Mouse (Mus musculus) neutrophil, adult 83 days (primary cell): ENCODE measurements around the gene Gpr142. TPM values are rescaled to one million over a fixed set of nuclear protein-coding genes. Genes with fewer than 3 reads are reported as not detected.

Experiments
- total RNA-seq, 2 experiments: library from RNA; stranded (reverse); gene quantifications; one replicate each; pipeline ENCODE4 v1.2.4; 2023

Gpr142 gene
- not detected for total RNA-seq

GRCm38 (mm10) chr11:114798624-114799023 is at the start of gene Gpr142:
Gene Gpr142, plus strand, starts transcription at chr11:114798924.

GRCm38 (mm10) chr11:114764820-114765818 is 33.6 kb upstream of the Gpr142 start, which contains the start of gene Kif19a:
Gene Kif19a, plus strand, starts transcription at chr11:114765388.

GRCm38 (mm10) chr11:114795848-114796322 is 2.8 kb upstream of the Gpr142 start, which contains the start of gene Btbd17:
Gene Btbd17, minus strand, starts transcription at chr11:114795945.

GRCm38 (mm10) chr11:114850452-114851268 is 51.9 kb downstream of the Gpr142 start, which contains the start of gene Gprc5c:
Gene Gprc5c, plus strand, starts transcription at chr11:114851152.

Other genes with a start within 250 kb of the Gpr142 start
- gene Rpl38, start 130.4 kb upstream of the Gpr142 start, total RNA-seq = 100 to 1,000 TPM; 669 to 713 TPM
- gene Ttyh2, start 123.5 kb upstream of the Gpr142 start, total RNA-seq = 1 to 10 TPM in 1 of 2 experiments, under 1 TPM in 1; 0.81 to 1.1 TPM
- gene Dnaic2, start 71.5 kb upstream of the Gpr142 start, total RNA-seq = not detected
- under 1 TPM; 0.62 to 0.75 TPM for gene Kif19a, start 33.5 kb upstream of the Gpr142 start, total RNA-seq
- not detected for gene Btbd17, start 3.0 kb upstream of the Gpr142 start, total RNA-seq
- gene Gprc5c, start 52.2 kb downstream of the Gpr142 start, total RNA-seq = 1 to 10 TPM; 2.4 to 4.4 TPM
- 10 to 100 TPM; 51.7 to 56.5 TPM for gene Cd300a, start 91.1 kb downstream of the Gpr142 start, total RNA-seq
- 100 to 1,000 TPM; 126 to 137 TPM for gene Cd300lb, start 135.5 kb downstream of the Gpr142 start, total RNA-seq
- gene Cd300c, start 170.2 kb downstream of the Gpr142 start, total RNA-seq = under 1 TPM in 1 of 2 experiments, not detected in 1; 0.64 TPM
- gene Cd300ld, start 191.0 kb downstream of the Gpr142 start, total RNA-seq = 10 to 100 TPM; 70.2 to 85.4 TPM
- gene Cd300c2, start 203.0 kb downstream of the Gpr142 start, total RNA-seq = 10 to 100 TPM; 66.6 to 67.8 TPM
- not detected for gene Cd300ld2, start 217.3 kb downstream of the Gpr142 start, total RNA-seq
- gene Cd300ld4, start 228.1 kb downstream of the Gpr142 start, total RNA-seq = not detected
- 10 to 100 TPM in 1 of 2 experiments, 1 to 10 TPM in 1; 9.3 to 19.0 TPM for gene Cd300ld5, start 238.8 kb downstream of the Gpr142 start, total RNA-seq
- 10 to 100 TPM in 1 of 2 experiments, 1 to 10 TPM in 1; 9.5 to 21.5 TPM for gene Cd300ld3, start 249.5 kb downstream of the Gpr142 start, total RNA-seq